Mouse (Mus musculus): ENCODE data around the gene Jph2. TPM values are rescaled to one million over a fixed set of nuclear protein-coding genes. Genes with fewer than 3 reads are reported as not detected.
"Not testable (repeated sequence)": the region's sequence is repeated elsewhere in the genome, so short reads cannot be mapped to it uniquely, and the experiment has no call there.

Jph2 gene
- polyA plus RNA-seq, 1 experiment = 20.6 TPM

GRCm38 (mm10) chr2:163419346-163420045, 21.7 kb upstream of the Jph2 start:
- TF ChIP-seq CTCF (IDR thresholded peaks at IDR 0.05; ENCODE audit: extremely low read depth, insufficient read length, insufficient replicate concordance, low read depth, low read length) (peak; percentile 26; the same call in 1 of the 2 replicates), POLR2A (IDR thresholded peaks at IDR 0.05; ENCODE audit: low read depth, low read length) (peak; percentile 84)
- WGBS = under 1% methylated on average over 71 of the region's 71 CpGs
- H3K4me3 ChIP-seq (ENCODE audit: low read depth, low read length) = peak overlapping the region; percentile 89
- H3K27ac ChIP-seq (ENCODE audit: insufficient read depth, low read depth, low read length) = peak overlapping the region; percentile 89
- H3K4me1 ChIP-seq (ENCODE audit: control insufficient read depth, insufficient read depth, insufficient read length, low read length) = peaks cover 32% of the 10 kb centered on the region
- peaks cover 7% of the 10 kb centered on the region for H3K36me3 ChIP-seq (ENCODE audit: control insufficient read depth, insufficient read depth, low read length)
- no peaks in the 10 kb centered on the region for H3K27me3 ChIP-seq (ENCODE audit: control insufficient read depth, insufficient read depth, low read length)

GRCm38 (mm10) chr2:163418841-163419345, 21.1 kb upstream of the Jph2 start:
- TF ChIP-seq POLR2A (IDR thresholded peaks at IDR 0.05; ENCODE audit: low read depth, low read length) (no peak; the same call in 1 of the 2 replicates), CTCF (IDR thresholded peaks at IDR 0.05; ENCODE audit: extremely low read depth, insufficient read length, insufficient replicate concordance, low read depth, low read length) (no peak)
- Histone ChIP-seq H3K4me1 (ENCODE audit: control insufficient read depth, insufficient read depth, insufficient read length, low read length) (peaks cover 28% of the 10 kb centered on the region), H3K4me3 (ENCODE audit: low read depth, low read length) (peak overlapping the region; percentile 89), H3K27ac (ENCODE audit: insufficient read depth, low read depth, low read length) (peak overlapping the region; percentile 89), H3K27me3 (ENCODE audit: control insufficient read depth, insufficient read depth, low read length) (no peaks in the 10 kb centered on the region), H3K36me3 (ENCODE audit: control insufficient read depth, insufficient read depth, low read length) (peaks cover 11% of the 10 kb centered on the region)
- WGBS = under 1% methylated on average over 50 of the region's 50 CpGs

- Histone ChIP-seq H3K36me3 (ENCODE audit: control insufficient read depth, insufficient read depth, low read length) (peaks cover 13% of the 10 kb centered on the region), H3K4me3 (ENCODE audit: low read depth, low read length) (no peak overlapping the region), H3K27ac (ENCODE audit: insufficient read depth, low read depth, low read length) (no peak overlapping the region), H3K4me1 (ENCODE audit: control insufficient read depth, insufficient read depth, insufficient read length, low read length) (peaks cover 20% of the 10 kb centered on the region), H3K27me3 (ENCODE audit: control insufficient read depth, insufficient read depth, low read length) (no peaks in the 10 kb centered on the region)
- no peak for TF ChIP-seq CTCF (IDR thresholded peaks at IDR 0.05; ENCODE audit: extremely low read depth, insufficient read length, insufficient replicate concordance, low read depth, low read length)
- no peak for TF ChIP-seq POLR2A (IDR thresholded peaks at IDR 0.05; ENCODE audit: low read depth, low read length)
Observed at GRCm38 (mm10) chr2:163417830-163418229, 20.0 kb upstream of the Jph2 start.

- H3K4me3 ChIP-seq (ENCODE audit: low read depth, low read length) = no peak overlapping the region
- TF ChIP-seq CTCF (IDR thresholded peaks at IDR 0.05; ENCODE audit: extremely low read depth, insufficient read length, insufficient replicate concordance, low read depth, low read length) (no peak), POLR2A (IDR thresholded peaks at IDR 0.05; ENCODE audit: low read depth, low read length) (no peak)
- 57% methylated on average over 6 of the region's 6 CpGs for WGBS
Observed at GRCm38 (mm10) chr2:163417026-163417425, 19.2 kb upstream of the Jph2 start.

GRCm38 (mm10) chr2:163412846-163413590, 15.2 kb upstream of the Jph2 start:
- 68% methylated on average over 9 of the region's 9 CpGs for WGBS
- H3K4me3 ChIP-seq (ENCODE audit: low read depth, low read length) = no peak overlapping the region
- H3K27ac ChIP-seq (ENCODE audit: insufficient read depth, low read depth, low read length) = no peak overlapping the region
- TF ChIP-seq CTCF (IDR thresholded peaks at IDR 0.05; ENCODE audit: extremely low read depth, insufficient read length, insufficient replicate concordance, low read depth, low read length) = no peak
- no peak for TF ChIP-seq POLR2A (IDR thresholded peaks at IDR 0.05; ENCODE audit: low read depth, low read length)
- no peaks in the 10 kb centered on the region for H3K27me3 ChIP-seq (ENCODE audit: control insufficient read depth, insufficient read depth, low read length)
- H3K4me1 ChIP-seq (ENCODE audit: control insufficient read depth, insufficient read depth, insufficient read length, low read length) = peaks cover 6% of the 10 kb centered on the region; the same call in 1 of the 2 replicates
- peaks cover 41% of the 10 kb centered on the region for H3K36me3 ChIP-seq (ENCODE audit: control insufficient read depth, insufficient read depth, low read length)

More at GRCm38 (mm10) chr2:163417026-163417425, 19.2 kb upstream of the Jph2 start:
- H3K27me3 ChIP-seq (ENCODE audit: control insufficient read depth, insufficient read depth, low read length) = no peaks in the 10 kb centered on the region
- H3K36me3 ChIP-seq (ENCODE audit: control insufficient read depth, insufficient read depth, low read length) = peaks cover 15% of the 10 kb centered on the region
- peaks cover 16% of the 10 kb centered on the region; the same call in 1 of the 2 replicates for H3K4me1 ChIP-seq (ENCODE audit: control insufficient read depth, insufficient read depth, insufficient read length, low read length)
- H3K27ac ChIP-seq (ENCODE audit: insufficient read depth, low read depth, low read length) = no peak overlapping the region

GRCm38 (mm10) chr2:163412419-163412818, 14.6 kb upstream of the Jph2 start:
- 83% methylated on average over 4 of the region's 4 CpGs for WGBS
- no peak overlapping the region for H3K4me3 ChIP-seq (ENCODE audit: low read depth, low read length)
- TF ChIP-seq CTCF (IDR thresholded peaks at IDR 0.05; ENCODE audit: extremely low read depth, insufficient read length, insufficient replicate concordance, low read depth, low read length) (no peak), POLR2A (IDR thresholded peaks at IDR 0.05; ENCODE audit: low read depth, low read length) (no peak)
- H3K4me1 ChIP-seq (ENCODE audit: control insufficient read depth, insufficient read depth, insufficient read length, low read length) = peaks cover 2% of the 10 kb centered on the region; the same call in 1 of the 2 replicates
- no peaks in the 10 kb centered on the region for H3K27me3 ChIP-seq (ENCODE audit: control insufficient read depth, insufficient read depth, low read length)
- no peak overlapping the region for H3K27ac ChIP-seq (ENCODE audit: insufficient read depth, low read depth, low read length)
- H3K36me3 ChIP-seq (ENCODE audit: control insufficient read depth, insufficient read depth, low read length) = peaks cover 43% of the 10 kb centered on the region

- no peak overlapping the region for H3K27ac ChIP-seq (ENCODE audit: insufficient read depth, low read depth, low read length)
- TF ChIP-seq CTCF (IDR thresholded peaks at IDR 0.05; ENCODE audit: extremely low read depth, insufficient read length, insufficient replicate concordance, low read depth, low read length) (no peak), POLR2A (IDR thresholded peaks at IDR 0.05; ENCODE audit: low read depth, low read length) (no peak)
- H3K4me1 ChIP-seq (ENCODE audit: control insufficient read depth, insufficient read depth, insufficient read length, low read length) = no peaks in the 10 kb centered on the region
- 77% methylated on average over 4 of the region's 4 CpGs for WGBS
- no peak overlapping the region for H3K4me3 ChIP-seq (ENCODE audit: low read depth, low read length)
- H3K27me3 ChIP-seq (ENCODE audit: control insufficient read depth, insufficient read depth, low read length) = no peaks in the 10 kb centered on the region
- peaks cover 49% of the 10 kb centered on the region for H3K36me3 ChIP-seq (ENCODE audit: control insufficient read depth, insufficient read depth, low read length)
Observed at GRCm38 (mm10) chr2:163411840-163412239, 14.0 kb upstream of the Jph2 start.

- not testable (repeated sequence) for H3K4me1 ChIP-seq (ENCODE audit: control insufficient read depth, insufficient read depth, insufficient read length, low read length); H3K27ac ChIP-seq (ENCODE audit: insufficient read depth, low read depth, low read length); H3K4me3 ChIP-seq (ENCODE audit: low read depth, low read length); H3K27me3 ChIP-seq (ENCODE audit: control insufficient read depth, insufficient read depth, low read length)
- 88% methylated on average over 3 of the region's 3 CpGs for WGBS
- H3K36me3 ChIP-seq (ENCODE audit: control insufficient read depth, insufficient read depth, low read length) = peaks cover 50% of the 10 kb centered on the region
Observed at GRCm38 (mm10) chr2:163411344-163411743, 13.6 kb upstream of the Jph2 start.
